Mouse (Mus musculus): Measurements from ENCODE around the gene Ipo11. TPM values are rescaled to one million over a fixed set of nuclear protein-coding genes. Genes with fewer than 3 reads are reported as not detected.

Gene Ipo11
- total and polyA plus RNA-seq, 3 experiments, result 41.2 to 91.5 (median 52.4) TPM

DNA sequence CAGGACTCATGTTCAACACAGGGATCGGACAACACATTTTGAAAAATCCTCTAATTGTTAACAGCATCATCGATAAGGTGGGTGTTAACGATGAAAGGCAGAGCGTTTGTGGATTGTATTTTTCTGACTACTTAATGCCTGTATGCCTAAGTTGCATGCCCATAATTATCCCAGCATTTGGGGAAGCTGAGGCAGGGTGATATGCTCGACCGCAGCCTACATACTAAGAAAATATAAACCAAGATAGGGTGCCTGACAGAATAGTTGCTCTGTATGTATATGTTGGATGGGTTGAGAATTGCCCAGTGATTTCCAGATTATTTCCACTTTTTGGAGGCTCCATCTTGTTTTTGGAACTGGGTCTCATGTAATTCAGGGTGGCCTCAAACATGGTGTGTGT is 10.8 kb upstream of the Ipo11 start:
- dilution Hi-C loops (cut with MboI; ENCODE audit: extremely low pct_ligation_motif_present, extremely low pct_unique_long_range_greater_than_20kb, low sequenced_read_pairs), result no loop called here
- Histone ChIP-seq H3K36me3 (replicated peaks in 1 of 2; ENCODE audit: control insufficient read depth in 1 of 2, insufficient read depth in 1 of 2, low read length in 1 of 2) (peaks cover 29 to 33% of the 10 kb centered on the region in 2 experiments), H3K79me2 (replicated peaks; ENCODE audit: control insufficient read depth, extremely low read depth, insufficient read depth, poor library complexity, severe bottlenecking) (peaks cover 26% of the 10 kb centered on the region), H3K27me3 (replicated peaks) (no peaks in the 10 kb centered on the region), H3K4me2 (ENCODE audit: insufficient read depth, low read depth, poor library complexity, severe bottlenecking) (peak overlapping the region; percentile 83), H3K9ac (ENCODE audit: insufficient read depth, low read depth) (peak overlapping the region; percentile 74), H3K9me3 (replicated peaks; ENCODE audit: low read length) (no peaks in the 10 kb centered on the region), H3K27ac (ENCODE audit: insufficient read depth, low read depth) (no peak overlapping the region), H3K4me3 (replicated peaks in 1 of 3; ENCODE audit: low read depth in 2 of 3, low read length in 2 of 3, poor library complexity in 1 of 3) (peak overlapping the region; percentile 66 to 100 (median 75)), H3K4me1 (ENCODE audit: control insufficient read depth in 1 of 2, insufficient read depth in 2 of 2) (peaks cover 3 to 12% of the 10 kb centered on the region in 2 experiments; a peak in 2 of 4 replicates)
- in situ Hi-C loops (cut with MboI; ENCODE audit: low pct_ligation_motif_present, low pct_unique_long_range_greater_than_20kb, low sequenced_read_pairs), result loop anchor here (10.0 kb wide), 1 partner anchor 147 kb away; no protein-coding TSS in a partner anchor
- TF ChIP-seq E2F4 (IDR thresholded peaks at IDR 0.05; ENCODE audit: insufficient replicate concordance, low read depth, low read length), result no peak
- TF ChIP-seq UBTF (IDR thresholded peaks at IDR 0.05; ENCODE audit: low read depth, low read length), result no peak
- no peak for TF ChIP-seq POLR2AphosphoS2 (IDR thresholded peaks at IDR 0.05; ENCODE audit: low read depth, low read length)
- TF ChIP-seq JUN (IDR thresholded peaks at IDR 0.05; ENCODE audit: insufficient read depth, low read depth, low read length), result no peak
- TF ChIP-seq CHD1 (IDR thresholded peaks at IDR 0.05; ENCODE audit: low read depth, low read length), result no peak
- TF ChIP-seq CTCF (conservative IDR thresholded peaks at IDR 0.05 in 1 of 2, IDR thresholded peaks at IDR 0.05 in 1 of 2; ENCODE audit: low read depth in 2 of 2, low read length in 2 of 2), result no peak
- TF ChIP-seq ZNF384 (IDR thresholded peaks at IDR 0.05; ENCODE audit: low read depth, low read length), result no peak
- no peak for TF ChIP-seq PAX5 (IDR thresholded peaks at IDR 0.05; ENCODE audit: low read length)
- no peak for TF ChIP-seq POLR2A (IDR thresholded peaks at IDR 0.05; ENCODE audit: low read depth, low read length)
- no peak for TF ChIP-seq ZMIZ1 (IDR thresholded peaks at IDR 0.05; ENCODE audit: low read depth, low read length)
- no peak for TF ChIP-seq MAFK (IDR thresholded peaks at IDR 0.05; ENCODE audit: insufficient replicate concordance, low read length)
- no peak for TF ChIP-seq MAZ (IDR thresholded peaks at IDR 0.05; ENCODE audit: low read depth, low read length)
- TF ChIP-seq RCOR1 (conservative IDR thresholded peaks at IDR 0.05; ENCODE audit: low read depth, low read length), result no peak
- TF ChIP-seq ETS1 (conservative IDR thresholded peaks at IDR 0.05; ENCODE audit: low read depth, low read length), result no peak
- TF ChIP-seq NELFE (IDR thresholded peaks at IDR 0.05; ENCODE audit: low read depth, low read length), result no peak
- TF ChIP-seq BHLHE40 (IDR thresholded peaks at IDR 0.05; ENCODE audit: low read depth, low read length), result no peak
- TF ChIP-seq CHD2 (IDR thresholded peaks at IDR 0.05; ENCODE audit: low read length), result no peak
- TF ChIP-seq MXI1 (IDR thresholded peaks at IDR 0.05; ENCODE audit: low read depth, low read length), result no peak
- no peak for TF ChIP-seq ZC3H11A (IDR thresholded peaks at IDR 0.05; ENCODE audit: low read depth, low read length)
- no peak for DNase-seq (ENCODE audit: extremely low read depth)
